Mouse (Mus musculus) NIH3T3 (cell line): ENCODE results near the gene Nr1d1.
A peak's percentile ranks its signal among the peaks of the same experiment; 100 is the strongest.

Experiments
- DNase-seq: peaks from one replicate; pipeline ENCODE4 v3.0.0-alpha.2; 2012; ENCODE audit warnings: low read depth

The Nr1d1 gene

GRCm38 (mm10) chr11:98788139-98788538 is 13.0 kb upstream of the Nr1d1 start:
- no peak for DNase-seq

GRCm38 (mm10) chr11:98787691-98788090 is 12.6 kb upstream of the Nr1d1 start:
- peak; percentile 40 for DNase-seq

GRCm38 (mm10) chr11:98787229-98787628 is 12.1 kb upstream of the Nr1d1 start:
- DNase-seq: no peak

- DNase-seq: peak; percentile 99
Observed at GRCm38 (mm10) chr11:98786359-98787214, 11.5 kb upstream of the Nr1d1 start.

- DNase-seq: peak; percentile 89
Observed at GRCm38 (mm10) chr11:98785772-98786281, 10.7 kb upstream of the Nr1d1 start.

GRCm38 (mm10) chr11:98785214-98785613 is 10.1 kb upstream of the Nr1d1 start:
- DNase-seq: peak; percentile 49

- no peak for DNase-seq
Observed at GRCm38 (mm10) chr11:98784139-98784538, 9.0 kb upstream of the Nr1d1 start.

- peak; percentile 97 for DNase-seq
Observed at GRCm38 (mm10) chr11:98783236-98783696, 8.1 kb upstream of the Nr1d1 start.

- DNase-seq: peak; percentile 14
Observed at GRCm38 (mm10) chr11:98782651-98783235, 7.6 kb upstream of the Nr1d1 start.

GRCm38 (mm10) chr11:98781851-98782512 is 6.8 kb upstream of the Nr1d1 start:
- peak; percentile 63 for DNase-seq

- no peak for DNase-seq
Observed at GRCm38 (mm10) chr11:98777888-98778287, 2.8 kb upstream of the Nr1d1 start.

- DNase-seq: peak; percentile 69
Observed at GRCm38 (mm10) chr11:98776843-98777590, 1.9 kb upstream of the Nr1d1 start.

GRCm38 (mm10) chr11:98776052-98776764 is 1.1 kb upstream of the Nr1d1 start:
- DNase-seq: no peak

GRCm38 (mm10) chr11:98775348-98776051 is 367 bp upstream of the Nr1d1 start:
- peak; percentile 99 for DNase-seq

GRCm38 (mm10) chr11:98773635-98774295 is 1.4 kb downstream of the Nr1d1 start:
- peak; percentile 98 for DNase-seq

GRCm38 (mm10) chr11:98772667-98773171 is 2.4 kb downstream of the Nr1d1 start:
- DNase-seq: peak; percentile 61

GRCm38 (mm10) chr11:98771844-98772525 is 3.1 kb downstream of the Nr1d1 start:
- peak; percentile 31 for DNase-seq

- no peak for DNase-seq
Observed at GRCm38 (mm10) chr11:98771131-98771530, 4.0 kb downstream of the Nr1d1 start.
